9 mouse cellular contexts compared by ENCODE assay signal in genomic region chr14:55101592-55101991, GRCm38 (mm10). TPM values are rescaled to one million over a fixed set of nuclear protein-coding genes. Genes with fewer than 3 reads are reported as not detected.
DNase-seq lines count a peak whose midpoint lies in the region; ATAC-seq and TF ChIP-seq lines count a peak whose summit lies in the region.
"Had no signal": no experiment of that assay in that cellular context is flagged by ENCODE, and none has a peak within 500 bp of the region (broad histone marks: within the 10 kb centered on the region; RNA-seq: fewer than 3 reads in every experiment).

No protein-coding gene starts in this region.

- TF ChIP-seq POLR2A in liver, adult 2 months (IDR thresholded peaks at IDR 0.05; ENCODE audit: extremely low read depth, insufficient read depth, low read length), result no peak

- no peak overlapping the region for H3K27ac ChIP-seq in forebrain, embryonic 14.5 days (ENCODE audit: low read depth, low read length)
- H3K27ac ChIP-seq in forebrain, embryonic 13.5 days, result no peak overlapping the region
- H3K27ac ChIP-seq in liver, adult 2 months (replicated peaks; ENCODE audit: insufficient read depth, low read depth, low read length), result no peak overlapping the region
- no peak overlapping the region for H3K27ac ChIP-seq in liver, embryonic 11.5 days (ENCODE audit: low read depth, low read length)
- H3K27ac ChIP-seq in embryonic facial prominence, embryonic 14.5 days (replicated peaks; ENCODE audit: low read depth, low read length), result no peak overlapping the region
- H3K27ac ChIP-seq: hindbrain, embryonic 15.5 days had no signal

- DNase-seq in forebrain, embryonic 14.5 days (ENCODE audit: low spot score), result peak; percentile 78
- DNase-seq in liver, adult 2 months (ENCODE audit: extremely low read depth, low read depth, low spot score), result peak; percentile 43
- DNase-seq in liver, embryonic 11.5 days (ENCODE audit: low spot score), result no peak
- peak; percentile 56 for DNase-seq in T-cell, adult 2 months (ENCODE audit: low spot score)
- peak; percentile 53 for DNase-seq in embryonic facial prominence, embryonic 14.5 days (ENCODE audit: low spot score)
- DNase-seq in lung, postnatal 25 days (ENCODE audit: low spot score), result peak; percentile 57
- DNase-seq in yolk sac, embryonic 10.5 days (ENCODE audit: low spot score), result no peak

- peaks cover 20% of the 10 kb centered on the region for H3K36me3 ChIP-seq in forebrain, embryonic 14.5 days (ENCODE audit: control insufficient read depth, insufficient read depth, low read length)
- H3K36me3 ChIP-seq in forebrain, embryonic 13.5 days (ENCODE audit: poor library complexity, severe bottlenecking), result peaks cover 25% of the 10 kb centered on the region
- H3K36me3 ChIP-seq in liver, adult 2 months (ENCODE audit: control insufficient read depth, insufficient read depth, low read length), result peaks cover 4% of the 10 kb centered on the region; the same call in 1 of the 2 replicates
- peaks cover 12% of the 10 kb centered on the region for H3K36me3 ChIP-seq in liver, embryonic 11.5 days (ENCODE audit: control insufficient read depth, insufficient read depth, low read length)
- peaks cover 17% of the 10 kb centered on the region; the same call in 1 of the 2 replicates for H3K36me3 ChIP-seq in embryonic facial prominence, embryonic 14.5 days (ENCODE audit: control insufficient read depth, insufficient read depth, low read length)
- H3K36me3 ChIP-seq: hindbrain, embryonic 15.5 days had no signal

- no peaks in the 10 kb centered on the region for H3K9me3 ChIP-seq in forebrain, embryonic 14.5 days (replicated peaks; ENCODE audit: control insufficient read depth, low read length)
- no peaks in the 10 kb centered on the region for H3K9me3 ChIP-seq in forebrain, embryonic 13.5 days (replicated peaks)
- no peaks in the 10 kb centered on the region for H3K9me3 ChIP-seq in liver, embryonic 11.5 days (ENCODE audit: control insufficient read depth, low read length)
- no peaks in the 10 kb centered on the region for H3K9me3 ChIP-seq in embryonic facial prominence, embryonic 14.5 days (ENCODE audit: control insufficient read depth, low read length)
- H3K9me3 ChIP-seq: hindbrain, embryonic 15.5 days had no signal

- no peak overlapping the region for H3K4me2 ChIP-seq in forebrain, embryonic 14.5 days (ENCODE audit: low read length)
- no peak overlapping the region for H3K4me2 ChIP-seq in forebrain, embryonic 13.5 days
- H3K4me2 ChIP-seq in liver, embryonic 11.5 days, result no peak overlapping the region
- H3K4me2 ChIP-seq in embryonic facial prominence, embryonic 14.5 days (ENCODE audit: low read depth, low read length), result no peak overlapping the region
- H3K4me2 ChIP-seq: hindbrain, embryonic 15.5 days had no signal

- no peaks in the 10 kb centered on the region for H3K79me2 ChIP-seq in liver, adult 2 months (ENCODE audit: control insufficient read depth, insufficient read depth, low read length)

- peaks cover 15% of the 10 kb centered on the region for H3K4me1 ChIP-seq in forebrain, embryonic 14.5 days (ENCODE audit: control insufficient read depth, insufficient read depth, low read length)
- peaks cover 27% of the 10 kb centered on the region for H3K4me1 ChIP-seq in forebrain, embryonic 13.5 days
- peaks cover 3% of the 10 kb centered on the region; the same call in 1 of the 2 replicates for H3K4me1 ChIP-seq in liver, adult 2 months (ENCODE audit: control insufficient read depth, insufficient read depth, low read length)
- peaks cover 8% of the 10 kb centered on the region; the same call in 1 of the 2 replicates for H3K4me1 ChIP-seq in liver, embryonic 11.5 days (replicated peaks; ENCODE audit: control insufficient read depth, insufficient read depth, low read length)
- peaks cover 15% of the 10 kb centered on the region for H3K4me1 ChIP-seq in embryonic facial prominence, embryonic 14.5 days (ENCODE audit: control insufficient read depth, insufficient read depth, low read length)

- no peak overlapping the region for H3K4me3 ChIP-seq in forebrain, embryonic 14.5 days (ENCODE audit: low read depth, low read length)
- no peak overlapping the region for H3K4me3 ChIP-seq in forebrain, embryonic 13.5 days
- H3K4me3 ChIP-seq in liver, adult 2 months (ENCODE audit: insufficient read depth, low read depth, low read length), result no peak overlapping the region
- no peak overlapping the region for H3K4me3 ChIP-seq in liver, embryonic 11.5 days (ENCODE audit: low read depth, low read length)
- no peak overlapping the region for H3K4me3 ChIP-seq in embryonic facial prominence, embryonic 14.5 days (ENCODE audit: low read depth, low read length)
- H3K4me3 ChIP-seq: hindbrain, embryonic 15.5 days had no signal

- H3K27me3 ChIP-seq in forebrain, embryonic 14.5 days (replicated peaks; ENCODE audit: control insufficient read depth, insufficient read depth, low read length), result no peaks in the 10 kb centered on the region
- H3K27me3 ChIP-seq in forebrain, embryonic 13.5 days, result no peaks in the 10 kb centered on the region
- H3K27me3 ChIP-seq in liver, adult 2 months (ENCODE audit: control insufficient read depth, insufficient read depth, low read length), result no peaks in the 10 kb centered on the region
- no peaks in the 10 kb centered on the region for H3K27me3 ChIP-seq in liver, embryonic 11.5 days (replicated peaks; ENCODE audit: control insufficient read depth, insufficient read depth, low read length)
- H3K27me3 ChIP-seq in embryonic facial prominence, embryonic 14.5 days (replicated peaks; ENCODE audit: control insufficient read depth, insufficient read depth, low read length), result no peaks in the 10 kb centered on the region
- H3K27me3 ChIP-seq: hindbrain, embryonic 15.5 days had no signal

- ATAC-seq in forebrain, embryonic 14.5 days, result 0 out of 2 replicates have a peak, but pooled peaks have one; percentile 1
- ATAC-seq in forebrain, embryonic 13.5 days, result no peak; the same call in 1 of the 2 replicates
- no peak for ATAC-seq in liver, embryonic 11.5 days (replicated peaks; ENCODE audit: low FRiP score)
- ATAC-seq in embryonic facial prominence, embryonic 14.5 days (ENCODE audit: low read depth), result no peak

- WGBS in forebrain, embryonic 14.5 days, result 54% methylated on average over 4 of the region's 4 CpGs
- 50% methylated on average over 4 of the region's 4 CpGs for WGBS in forebrain, embryonic 13.5 days
- WGBS in liver, adult 2 months, result 57% methylated on average over 4 of the region's 4 CpGs
- 53% methylated on average over 4 of the region's 4 CpGs for WGBS in liver, embryonic 11.5 days
- WGBS in embryonic facial prominence, embryonic 14.5 days, result 45% methylated on average over 4 of the region's 4 CpGs

- peak; percentile 62 for TF ChIP-seq CTCF in liver, adult 2 months (IDR thresholded peaks at IDR 0.05; ENCODE audit: low read depth, low read length)

- no peak overlapping the region for H3K9ac ChIP-seq in forebrain, embryonic 14.5 days (ENCODE audit: low read length)
- no peak overlapping the region for H3K9ac ChIP-seq in forebrain, embryonic 13.5 days
- no peak overlapping the region for H3K9ac ChIP-seq in liver, adult 2 months (ENCODE audit: low read depth, low read length)
- H3K9ac ChIP-seq in liver, embryonic 11.5 days (ENCODE audit: low read depth, low read length), result no peak overlapping the region
- no peak overlapping the region for H3K9ac ChIP-seq in embryonic facial prominence, embryonic 14.5 days (ENCODE audit: low read depth, low read length)
- H3K9ac ChIP-seq: hindbrain, embryonic 15.5 days had no signal

RNA-seq across cellular contexts. Expression of gene Ap1g2, which starts 4.8 kb away (rescaled TPM):
- 8.1 and 9.2 TPM in 2 replicates for polyA plus RNA-seq in forebrain, embryonic 14.5 days (2014; fragmentation: Nextera tagmentation; extraction: Ambion mirVana)
- polyA plus RNA-seq in forebrain, embryonic 13.5 days (2015; fragmentation: Nextera tagmentation; extraction: Ambion mirVana), result 9.7 and 9.8 TPM in 2 replicates
- total RNA-seq in liver, adult 2 months (2014; rRNA removed), result 4.9 and 5.4 TPM in 2 replicates
- polyA plus RNA-seq in liver, adult 2 months (2012; rRNA removed), result 8.7 and 15.6 TPM in 2 replicates
- polyA plus RNA-seq in liver, embryonic 11.5 days (2014; fragmentation: Nextera tagmentation; extraction: Ambion mirVana), result 45.1 and 52.9 TPM in 2 replicates
- 15.3 and 17.6 TPM in 2 replicates for polyA plus RNA-seq in embryonic facial prominence, embryonic 14.5 days (2014; fragmentation: Nextera tagmentation; extraction: Ambion mirVana)

RNA-seq across cellular contexts. Expression of gene Thtpa, which starts 7.0 kb away (rescaled TPM):
- polyA plus RNA-seq in forebrain, embryonic 14.5 days (2014; fragmentation: Nextera tagmentation; extraction: Ambion mirVana), result 44.4 and 47.2 TPM in 2 replicates
- 39.0 and 42.0 TPM in 2 replicates for polyA plus RNA-seq in forebrain, embryonic 13.5 days (2015; fragmentation: Nextera tagmentation; extraction: Ambion mirVana)
- total RNA-seq in liver, adult 2 months (2014; rRNA removed), result 14.6 and 15.4 TPM in 2 replicates
- polyA plus RNA-seq in liver, adult 2 months (2012; rRNA removed), result 8.7 and 10.9 TPM in 2 replicates
- 10.5 and 12.6 TPM in 2 replicates for polyA plus RNA-seq in liver, embryonic 11.5 days (2014; fragmentation: Nextera tagmentation; extraction: Ambion mirVana)
- 16.7 and 22.6 TPM in 2 replicates for polyA plus RNA-seq in embryonic facial prominence, embryonic 14.5 days (2014; fragmentation: Nextera tagmentation; extraction: Ambion mirVana)

RNA-seq across cellular contexts. Expression of gene Zfhx2, which starts 9.5 kb away (rescaled TPM):
- polyA plus RNA-seq in forebrain, embryonic 14.5 days (2014; fragmentation: Nextera tagmentation; extraction: Ambion mirVana), result 8.5 and 12.0 TPM in 2 replicates
- polyA plus RNA-seq in forebrain, embryonic 13.5 days (2015; fragmentation: Nextera tagmentation; extraction: Ambion mirVana), result 26.7 and 28.0 TPM in 2 replicates
- total RNA-seq in liver, adult 2 months (2014; rRNA removed), result 1.5 and 1.7 TPM in 2 replicates
- polyA plus RNA-seq in liver, adult 2 months (2012; rRNA removed), result 1.4 and 1.7 TPM in 2 replicates
- 2.1 and 2.8 TPM in 2 replicates for polyA plus RNA-seq in liver, embryonic 11.5 days (2014; fragmentation: Nextera tagmentation; extraction: Ambion mirVana)
- 3.4 and 3.7 TPM in 2 replicates for polyA plus RNA-seq in embryonic facial prominence, embryonic 14.5 days (2014; fragmentation: Nextera tagmentation; extraction: Ambion mirVana)

RNA-seq across cellular contexts. Expression of gene Jph4, which starts 15.1 kb away (rescaled TPM):
- polyA plus RNA-seq in forebrain, embryonic 14.5 days (2014; fragmentation: Nextera tagmentation; extraction: Ambion mirVana), result 24.1 and 28.9 TPM in 2 replicates
- 17.5 and 17.7 TPM in 2 replicates for polyA plus RNA-seq in forebrain, embryonic 13.5 days (2015; fragmentation: Nextera tagmentation; extraction: Ambion mirVana)
- not detected in 2 replicates for total RNA-seq in liver, adult 2 months (2014; rRNA removed)
- not detected in 2 replicates for polyA plus RNA-seq in liver, adult 2 months (2012; rRNA removed)
- polyA plus RNA-seq in liver, embryonic 11.5 days (2014; fragmentation: Nextera tagmentation; extraction: Ambion mirVana), result 0.44 and 0.60 TPM in 2 replicates
- polyA plus RNA-seq in embryonic facial prominence, embryonic 14.5 days (2014; fragmentation: Nextera tagmentation; extraction: Ambion mirVana), result 3.0 and 3.8 TPM in 2 replicates

Comparison
In these comparisons a context has a peak if more than half of its experiments do, and no peak if none do; other contexts are left out.
1. DNase-seq: peak in forebrain, embryonic 14.5 days (single experiment), liver, adult 2 months (single experiment), T-cell, adult 2 months (single experiment), embryonic facial prominence, embryonic 14.5 days (single experiment) and lung, postnatal 25 days (single experiment); none in liver, embryonic 11.5 days (single experiment) and yolk sac, embryonic 10.5 days (single experiment).